Mouse (Mus musculus): Measurements from ENCODE around the gene Glra4. TPM values are rescaled to one million over a fixed set of nuclear protein-coding genes. Genes with fewer than 3 reads are reported as not detected.
"Not testable (repeated sequence)": the region's sequence is repeated elsewhere in the genome, so short reads cannot be mapped to it uniquely, and the experiment has no call there.

Glra4 gene
- polyA plus RNA-seq, 1 experiment from 2014 or later: not detected

- H3K4me1 ChIP-seq (replicated peaks): no peaks in the 10 kb centered on the region
- H3K4me3 ChIP-seq (replicated peaks): no peak overlapping the region
- no peak overlapping the region for H3K9ac ChIP-seq (replicated peaks)
- no peaks in the 10 kb centered on the region; the same call in 1 of the 2 replicates for H3K27me3 ChIP-seq
- no peak for ATAC-seq
- H3K9me3 ChIP-seq: no peaks in the 10 kb centered on the region
- H3K36me3 ChIP-seq: no peaks in the 10 kb centered on the region
- H3K4me2 ChIP-seq (replicated peaks): no peak overlapping the region
- 84% methylated on average over 3 of the region's 3 CpGs for WGBS
- H3K27ac ChIP-seq: no peak overlapping the region
Measured at GRCm38 (mm10) chrX:136755464-136755863, 24.5 kb downstream of the Glra4 start.

DNA sequence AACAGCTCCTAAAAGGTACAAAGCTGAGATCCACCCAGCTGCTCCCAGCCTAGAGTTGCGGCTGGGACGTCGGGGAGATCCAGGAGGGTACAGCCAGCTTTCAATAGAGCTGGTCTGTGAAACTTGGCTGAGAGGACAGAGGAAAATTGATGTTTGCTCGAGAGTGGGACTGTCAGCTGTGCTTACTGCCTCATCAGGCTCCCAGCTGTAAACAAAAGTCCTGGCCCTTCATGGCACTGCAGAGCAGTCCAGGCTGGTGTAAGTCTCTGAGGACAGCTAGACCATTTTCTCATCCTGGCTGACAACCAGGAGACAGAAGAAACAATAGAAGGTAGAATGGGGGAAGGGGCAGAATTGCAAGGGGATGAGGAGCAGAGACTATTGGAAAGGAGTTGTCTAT, 30.6 kb downstream of the Glra4 start:
- ATAC-seq: no peak
- Histone ChIP-seq H3K27ac (no peak overlapping the region), H3K9me3 (no peaks in the 10 kb centered on the region), H3K36me3 (no peaks in the 10 kb centered on the region), H3K9ac (replicated peaks) (no peak overlapping the region), H3K4me3 (replicated peaks) (no peak overlapping the region), H3K4me1 (replicated peaks) (no peaks in the 10 kb centered on the region), H3K27me3 (no peaks in the 10 kb centered on the region), H3K4me2 (replicated peaks) (no peak overlapping the region)
- 74% methylated on average over 4 of the region's 4 CpGs for WGBS

- Histone ChIP-seq H3K27ac (no peak overlapping the region), H3K4me1 (replicated peaks) (no peaks in the 10 kb centered on the region), H3K9me3 (no peaks in the 10 kb centered on the region), H3K36me3 (no peaks in the 10 kb centered on the region), H3K27me3 (no peaks in the 10 kb centered on the region), H3K4me2 (replicated peaks) (no peak overlapping the region), H3K9ac (replicated peaks) (no peak overlapping the region), H3K4me3 (replicated peaks) (no peak overlapping the region)
- no peak for ATAC-seq
- 82% methylated on average over 8 of the region's 8 CpGs for WGBS
Measured at GRCm38 (mm10) chrX:136744663-136745062, 35.3 kb downstream of the Glra4 start.

DNA sequence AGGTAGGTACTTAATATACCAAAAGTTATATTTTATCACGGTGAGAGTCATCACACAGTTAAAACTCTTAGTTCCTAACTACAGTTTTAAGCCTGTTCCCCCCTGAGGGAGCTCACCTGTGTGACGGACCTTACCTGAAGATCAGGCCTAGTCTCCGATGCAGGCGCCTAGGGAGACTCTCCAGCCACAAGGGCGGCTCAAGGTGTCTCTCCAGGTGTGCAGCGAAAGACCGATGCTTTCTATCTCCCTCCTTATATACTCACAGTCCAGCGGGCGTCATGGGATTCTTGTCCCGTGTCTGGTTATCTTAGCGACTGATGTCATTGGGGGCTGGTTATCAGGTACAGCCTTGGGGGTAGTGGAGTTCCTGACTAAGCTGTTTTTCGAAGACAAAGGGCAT, 36.5 kb downstream of the Glra4 start, which contains the start of gene Morf4l2:
Gene Morf4l2, minus strand, starts transcription at position 232 of the 400 bp plus-strand sequence.
- H3K36me3 ChIP-seq: no peaks in the 10 kb centered on the region
- no peaks in the 10 kb centered on the region for H3K27me3 ChIP-seq
- 85% methylated on average over 12 of the region's 12 CpGs for WGBS
- H3K4me3 ChIP-seq (replicated peaks): peak within 1 kb of the TSS; percentile 54
- peak within 1 kb of the TSS; percentile 53 for H3K4me2 ChIP-seq (replicated peaks)
- H3K4me1 ChIP-seq (replicated peaks): peaks cover 6% of the 10 kb centered on the region
- H3K27ac ChIP-seq: peak within 1 kb of the TSS; percentile 89
- H3K9ac ChIP-seq (replicated peaks): peak within 1 kb of the TSS; percentile 59; the same call in 1 of the 2 replicates
- no peaks in the 10 kb centered on the region for H3K9me3 ChIP-seq
- no peak for ATAC-seq

GRCm38 (mm10) chrX:136742661-136743103, 37.3 kb downstream of the Glra4 start:
- 35% methylated on average over 5 of the region's 5 CpGs for WGBS
- Histone ChIP-seq H3K4me3 (replicated peaks) (peak overlapping the region; percentile 54), H3K4me2 (replicated peaks) (peak overlapping the region; percentile 53), H3K27me3 (no peaks in the 10 kb centered on the region), H3K9ac (replicated peaks) (peak overlapping the region; percentile 59; the same call in 1 of the 2 replicates), H3K36me3 (no peaks in the 10 kb centered on the region), H3K4me1 (replicated peaks) (peaks cover 8% of the 10 kb centered on the region), H3K9me3 (no peaks in the 10 kb centered on the region), H3K27ac (peak overlapping the region; percentile 89)
- no peak for ATAC-seq

GRCm38 (mm10) chrX:136742241-136742640, 37.7 kb downstream of the Glra4 start:
- 27% methylated on average over 10 of the region's 10 CpGs for WGBS
- peaks cover 8% of the 10 kb centered on the region for H3K4me1 ChIP-seq (replicated peaks)
- peak overlapping the region; percentile 59 for H3K9ac ChIP-seq (replicated peaks)
- peak overlapping the region; percentile 89 for H3K27ac ChIP-seq
- no peak for ATAC-seq
- no peaks in the 10 kb centered on the region for H3K9me3 ChIP-seq
- peak overlapping the region; percentile 54 for H3K4me3 ChIP-seq (replicated peaks)
- peak overlapping the region; percentile 53 for H3K4me2 ChIP-seq (replicated peaks)
- no peaks in the 10 kb centered on the region for H3K36me3 ChIP-seq
- no peaks in the 10 kb centered on the region for H3K27me3 ChIP-seq

DNA sequence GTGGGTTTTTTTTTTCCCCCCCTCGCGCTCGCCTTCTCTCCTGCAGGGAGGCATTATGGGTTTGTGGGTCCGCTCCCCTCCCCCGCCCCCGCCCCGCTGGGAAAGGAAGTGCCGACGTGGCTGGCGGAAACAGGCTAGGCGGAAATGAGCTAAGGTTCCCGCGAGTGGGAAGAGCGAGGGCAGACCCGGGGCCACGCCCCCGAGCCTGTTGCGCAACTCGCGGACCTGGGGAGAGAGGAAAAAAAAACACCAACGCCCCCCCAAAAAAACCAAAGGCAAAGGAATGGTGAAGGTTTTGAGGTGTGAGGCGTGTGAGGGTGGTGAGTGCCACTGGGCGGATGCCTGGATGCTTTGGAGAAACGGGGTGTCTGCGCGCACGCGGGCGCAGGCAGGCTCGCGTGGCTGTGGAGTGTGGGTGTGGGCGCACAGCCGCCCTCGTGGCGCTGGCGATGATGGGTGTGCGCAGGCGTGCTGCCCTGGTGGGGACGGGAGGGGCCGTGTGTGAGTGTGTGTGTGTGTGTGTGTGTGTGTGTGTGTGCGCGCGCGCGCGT, 38.2 kb downstream of the Glra4 start:
- no peaks in the 10 kb centered on the region for H3K27me3 ChIP-seq
- peak overlapping the region; percentile 53 for H3K4me2 ChIP-seq (replicated peaks)
- peaks cover 8% of the 10 kb centered on the region for H3K4me1 ChIP-seq (replicated peaks)
- peak overlapping the region; percentile 59 for H3K9ac ChIP-seq (replicated peaks)
- no peaks in the 10 kb centered on the region for H3K9me3 ChIP-seq
- peak overlapping the region; percentile 54 for H3K4me3 ChIP-seq (replicated peaks)
- no peaks in the 10 kb centered on the region for H3K36me3 ChIP-seq
- peak; percentile 74 for ATAC-seq
- 19% methylated on average over 46 of the region's 46 CpGs for WGBS
- H3K27ac ChIP-seq: peak overlapping the region; percentile 89

DNA sequence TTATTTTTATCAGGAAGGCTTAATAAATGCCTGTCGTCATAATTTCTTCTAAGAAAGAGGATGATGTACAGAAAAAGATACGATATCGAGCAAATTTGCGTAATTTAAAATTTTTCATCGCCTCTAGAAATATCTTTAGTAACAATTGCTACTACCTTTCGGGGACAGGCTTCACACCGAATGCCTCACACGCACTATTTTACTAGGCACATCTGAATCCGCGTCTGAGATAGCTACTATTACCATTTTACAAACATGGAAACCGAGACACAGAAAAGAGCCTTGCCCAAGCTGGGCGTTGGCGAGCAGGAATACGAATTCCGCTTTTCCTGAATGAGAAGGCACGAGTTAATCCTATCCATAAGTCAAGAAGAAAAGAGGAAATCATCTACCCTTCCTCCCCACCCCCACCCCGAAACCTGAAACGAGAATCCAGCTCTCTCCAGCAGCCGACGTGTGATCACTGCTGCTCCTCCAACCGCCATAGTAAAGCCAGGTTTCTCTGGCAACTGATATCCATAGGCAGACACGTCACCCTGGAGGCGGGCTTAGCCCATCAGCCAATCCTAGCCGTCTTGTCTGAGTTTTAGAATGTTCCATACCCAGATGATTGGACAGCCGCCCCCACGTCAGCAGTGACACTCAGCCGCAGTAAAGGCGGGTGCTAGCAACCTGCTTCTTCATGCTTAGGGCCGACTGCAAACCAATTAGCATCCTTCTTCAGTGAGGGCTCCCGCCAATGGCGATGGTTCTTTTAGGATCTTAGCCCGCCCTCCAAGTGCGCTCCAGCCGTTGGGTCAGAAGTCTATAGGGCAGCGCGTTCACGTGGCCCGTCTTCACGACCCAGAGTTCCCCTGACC, 38.9 kb downstream of the Glra4 start:
- peak; percentile 99 for ATAC-seq
- 26% methylated on average over 39 of the region's 39 CpGs for WGBS
- Histone ChIP-seq H3K9ac (replicated peaks) (peak overlapping the region; percentile 77), H3K9me3 (no peaks in the 10 kb centered on the region), H3K36me3 (0 out of 2 replicates have a peak, but pooled peaks cover under 1% of the 10 kb centered on the region), H3K4me2 (replicated peaks) (peak overlapping the region; percentile 58), H3K4me3 (replicated peaks) (peak overlapping the region; percentile 54), H3K4me1 (replicated peaks) (peaks cover 8% of the 10 kb centered on the region), H3K27me3 (no peaks in the 10 kb centered on the region), H3K27ac (peak overlapping the region; percentile 89)

DNA sequence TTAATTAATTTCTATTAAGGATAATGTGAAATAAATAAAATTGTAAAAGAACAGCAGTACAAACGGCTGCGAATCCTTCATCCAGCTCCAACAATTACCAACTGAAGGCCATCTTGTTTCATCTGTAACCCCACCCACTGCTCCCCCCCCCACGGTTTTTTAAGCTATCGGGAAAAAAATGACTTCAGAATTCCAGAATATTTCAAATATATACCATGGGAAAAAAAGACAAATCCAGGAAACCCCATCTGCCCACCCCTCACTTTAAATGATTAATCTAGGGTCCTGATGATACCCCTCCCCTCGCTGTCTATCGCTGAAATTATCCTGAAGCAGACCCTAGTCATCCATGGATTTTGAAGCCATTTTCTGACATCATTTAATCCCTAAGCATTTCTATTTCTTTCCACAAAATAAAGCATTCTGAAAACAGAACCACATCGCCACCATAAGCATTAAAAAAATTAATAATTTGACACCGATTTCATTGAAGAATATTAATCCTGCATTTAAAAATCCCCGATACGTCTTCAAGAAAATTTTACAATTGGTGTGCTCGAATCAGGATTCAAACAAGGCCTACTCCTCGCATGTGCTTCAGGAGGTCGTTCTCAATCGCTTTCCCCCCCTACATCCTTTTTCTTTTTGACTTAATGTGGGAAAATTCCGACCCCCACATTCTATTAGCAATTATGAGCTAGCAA, 39.7 kb downstream of the Glra4 start:
- ATAC-seq: no peak
- H3K9ac ChIP-seq (replicated peaks): peak overlapping the region; percentile 77
- H3K4me3 ChIP-seq (replicated peaks): peak overlapping the region; percentile 54
- no peaks in the 10 kb centered on the region for H3K27me3 ChIP-seq
- H3K36me3 ChIP-seq: 0 out of 2 replicates have a peak, but pooled peaks cover 3% of the 10 kb centered on the region
- H3K4me2 ChIP-seq (replicated peaks): peak overlapping the region; percentile 58
- no peaks in the 10 kb centered on the region for H3K9me3 ChIP-seq
- peak overlapping the region; percentile 82; the same call in 1 of the 2 replicates for H3K27ac ChIP-seq
- WGBS: 31% methylated on average over 15 of the region's 15 CpGs
- peaks cover 8% of the 10 kb centered on the region for H3K4me1 ChIP-seq (replicated peaks)

- H3K4me1 ChIP-seq (replicated peaks): no peaks in the 10 kb centered on the region; the same call in 1 of the 2 replicates
- no peaks in the 10 kb centered on the region for H3K9me3 ChIP-seq
- ATAC-seq: no peak
- no peak overlapping the region for H3K4me3 ChIP-seq (replicated peaks)
- no peak overlapping the region for H3K4me2 ChIP-seq (replicated peaks)
- WGBS: 84% methylated on average over 4 of the region's 4 CpGs
- H3K36me3 ChIP-seq: peaks cover 10% of the 10 kb centered on the region; the same call in 1 of the 2 replicates
- H3K9ac ChIP-seq (replicated peaks): no peak overlapping the region
- no peak overlapping the region for H3K27ac ChIP-seq
- H3K27me3 ChIP-seq: no peaks in the 10 kb centered on the region
Measured at GRCm38 (mm10) chrX:136732016-136732415, 47.9 kb downstream of the Glra4 start.

DNA sequence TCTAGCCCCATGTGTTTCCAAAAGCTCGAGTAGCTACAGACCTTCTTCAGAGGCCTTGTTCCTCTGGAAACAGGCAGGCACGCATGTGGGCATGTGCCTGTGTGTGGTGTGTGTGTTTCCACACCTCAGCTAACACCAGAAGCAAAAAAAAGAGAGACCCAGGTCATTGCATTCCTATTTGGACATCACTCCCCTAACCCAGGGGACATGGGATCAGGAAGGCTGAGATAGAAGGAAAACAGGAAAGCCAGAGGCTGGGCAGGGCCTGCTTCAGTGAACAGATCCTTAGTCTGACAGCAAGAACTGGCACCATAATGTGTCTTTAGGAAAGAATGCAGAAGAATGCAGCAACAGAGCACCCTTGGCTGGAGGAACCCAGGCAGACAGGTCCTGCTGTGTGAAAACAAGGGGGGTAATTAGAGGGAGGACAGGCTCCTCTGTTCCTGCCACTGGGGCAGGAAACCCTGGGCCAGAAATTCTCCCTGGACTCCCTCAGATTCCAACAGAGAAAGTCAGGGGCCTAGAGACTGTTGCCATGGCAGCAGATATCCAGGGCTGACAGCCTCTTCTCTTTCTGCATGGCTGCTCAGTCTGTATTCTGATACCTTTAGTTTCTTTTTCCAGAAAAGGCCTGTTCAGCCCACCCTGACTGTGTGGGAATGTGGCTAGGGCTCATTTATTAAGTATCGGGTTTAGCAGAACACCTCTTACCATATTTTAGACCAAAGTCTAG, 65.0 kb downstream of the Glra4 start:
- not testable (repeated sequence) for H3K9ac ChIP-seq (replicated peaks); H3K4me3 ChIP-seq (replicated peaks); H3K36me3 ChIP-seq; H3K4me2 ChIP-seq (replicated peaks); H3K27me3 ChIP-seq; H3K9me3 ChIP-seq; H3K4me1 ChIP-seq (replicated peaks)
- 27% methylated on average over 3 of the region's 3 CpGs for WGBS
- peak; percentile 88 for ATAC-seq
- H3K27ac ChIP-seq: peak overlapping the region; percentile 67
